Mouse (Mus musculus): ENCODE data around the gene Gsc2. TPM values are rescaled to one million over a fixed set of nuclear protein-coding genes. Genes with fewer than 3 reads are reported as not detected.
"Not testable (repeated sequence)": the region's sequence is repeated elsewhere in the genome, so short reads cannot be mapped to it uniquely, and the experiment has no call there.

The Gsc2 gene
- polyA plus RNA-seq (2016; fragmentation: Nextera tagmentation; extraction: Ambion mirVana) = 1.1 and 2.6 TPM in 2 replicates

GRCm38 (mm10) chr16:17914307-17915249 is at the start of gene Gsc2:
Gene Gsc2 (minus strand): TSS chr16:17915059.
- under 1% methylated on average over 92 of the region's 106 CpGs for WGBS
- no peaks in the 10 kb centered on the region for H3K36me3 ChIP-seq

GRCm38 (mm10) chr16:17962091-17962490 is 47.2 kb upstream of the Gsc2 start:
- 87% methylated on average over 7 of the region's 7 CpGs for WGBS
- Histone ChIP-seq H3K4me2 (replicated peaks) (no peak overlapping the region), H3K4me1 (no peaks in the 10 kb centered on the region), H3K9me3 (replicated peaks) (no peaks in the 10 kb centered on the region), H3K4me3 (no peak overlapping the region), H3K36me3 (no peaks in the 10 kb centered on the region), H3K27ac (no peak overlapping the region), H3K9ac (no peak overlapping the region), H3K27me3 (no peaks in the 10 kb centered on the region)
- ATAC-seq (ENCODE audit: low FRiP score) = no peak

More at GRCm38 (mm10) chr16:17914307-17915249, at the start of gene Gsc2:
- peaks cover 19% of the 10 kb centered on the region for H3K4me1 ChIP-seq
- ATAC-seq (ENCODE audit: low FRiP score) = no peak
- H3K27me3 ChIP-seq = peaks cover 74% of the 10 kb centered on the region
- no peaks in the 10 kb centered on the region for H3K9me3 ChIP-seq (replicated peaks)
- peak within 1 kb of the TSS; percentile 35 for H3K4me3 ChIP-seq
- H3K9ac ChIP-seq = peak within 1 kb of the TSS; percentile 51
- H3K4me2 ChIP-seq (replicated peaks) = peak within 1 kb of the TSS; percentile 55
- no peak within 1 kb of the TSS for H3K27ac ChIP-seq

GRCm38 (mm10) chr16:17956052-17956638 is 41.3 kb upstream of the Gsc2 start:
- ATAC-seq (ENCODE audit: low FRiP score) = not testable (repeated sequence)
- WGBS = 95% methylated on average over 17 of the region's 17 CpGs

GRCm38 (mm10) chr16:17951618-17952017 is 36.8 kb upstream of the Gsc2 start:
- Histone ChIP-seq H3K9me3 (replicated peaks) (no peaks in the 10 kb centered on the region), H3K9ac (no peak overlapping the region), H3K27ac (no peak overlapping the region), H3K4me1 (peaks cover 13% of the 10 kb centered on the region), H3K27me3 (no peaks in the 10 kb centered on the region), H3K4me3 (no peak overlapping the region), H3K4me2 (replicated peaks) (no peak overlapping the region), H3K36me3 (no peaks in the 10 kb centered on the region)
- ATAC-seq (ENCODE audit: low FRiP score) = no peak
- 78% methylated on average over 4 of the region's 4 CpGs for WGBS

More at GRCm38 (mm10) chr16:17956052-17956638, 41.3 kb upstream of the Gsc2 start:
- H3K4me2 ChIP-seq (replicated peaks); H3K27me3 ChIP-seq; H3K4me3 ChIP-seq; H3K27ac ChIP-seq; H3K36me3 ChIP-seq; H3K9ac ChIP-seq; H3K9me3 ChIP-seq (replicated peaks); H3K4me1 ChIP-seq: not testable (repeated sequence)

GRCm38 (mm10) chr16:17950068-17950467 is 35.2 kb upstream of the Gsc2 start:
- Histone ChIP-seq H3K27me3 (no peaks in the 10 kb centered on the region), H3K27ac (peak overlapping the region; percentile 68), H3K9ac (no peak overlapping the region), H3K9me3 (replicated peaks) (no peaks in the 10 kb centered on the region), H3K36me3 (no peaks in the 10 kb centered on the region), H3K4me3 (no peak overlapping the region), H3K4me2 (replicated peaks) (no peak overlapping the region), H3K4me1 (peaks cover 13% of the 10 kb centered on the region)
- peak; percentile 61 for ATAC-seq (ENCODE audit: low FRiP score)
- 50% methylated on average over 4 of the region's 4 CpGs for WGBS

GRCm38 (mm10) chr16:17949421-17949877 is 34.6 kb upstream of the Gsc2 start:
- peak; percentile 91 for ATAC-seq (ENCODE audit: low FRiP score)
- Histone ChIP-seq H3K9me3 (replicated peaks) (no peaks in the 10 kb centered on the region), H3K27me3 (no peaks in the 10 kb centered on the region), H3K27ac (peak overlapping the region; percentile 68), H3K4me2 (replicated peaks) (no peak overlapping the region), H3K36me3 (no peaks in the 10 kb centered on the region), H3K9ac (no peak overlapping the region), H3K4me1 (peaks cover 13% of the 10 kb centered on the region), H3K4me3 (no peak overlapping the region)
- 16% methylated on average over 2 of the region's 2 CpGs for WGBS

- Histone ChIP-seq H3K4me3 (no peak overlapping the region), H3K4me1 (peaks cover 12% of the 10 kb centered on the region), H3K36me3 (no peaks in the 10 kb centered on the region), H3K9me3 (replicated peaks) (no peaks in the 10 kb centered on the region), H3K27me3 (no peaks in the 10 kb centered on the region), H3K27ac (no peak overlapping the region), H3K4me2 (replicated peaks) (no peak overlapping the region), H3K9ac (no peak overlapping the region)
- WGBS = 60% methylated on average over 7 of the region's 7 CpGs
- ATAC-seq (ENCODE audit: low FRiP score) = no peak
Observed at GRCm38 (mm10) chr16:17945081-17945831, 30.4 kb upstream of the Gsc2 start.

GRCm38 (mm10) chr16:17943466-17943865 is 28.6 kb upstream of the Gsc2 start:
- no peaks in the 10 kb centered on the region for H3K36me3 ChIP-seq
- H3K9me3 ChIP-seq (replicated peaks) = no peaks in the 10 kb centered on the region
- no peak overlapping the region for H3K9ac ChIP-seq
- WGBS = 71% methylated on average over 8 of the region's 8 CpGs
- H3K27me3 ChIP-seq = no peaks in the 10 kb centered on the region
- no peak for ATAC-seq (ENCODE audit: low FRiP score)
- H3K4me2 ChIP-seq (replicated peaks) = no peak overlapping the region
- H3K4me3 ChIP-seq = no peak overlapping the region
- no peak overlapping the region for H3K27ac ChIP-seq
- 0 out of 2 replicates have a peak, but pooled peaks cover 2% of the 10 kb centered on the region for H3K4me1 ChIP-seq

- H3K4me1 ChIP-seq = 0 out of 2 replicates have a peak, but pooled peaks cover 2% of the 10 kb centered on the region
- H3K27ac ChIP-seq = no peak overlapping the region
- no peak overlapping the region for H3K4me2 ChIP-seq (replicated peaks)
- no peaks in the 10 kb centered on the region for H3K9me3 ChIP-seq (replicated peaks)
- no peak for ATAC-seq (ENCODE audit: low FRiP score)
- no peaks in the 10 kb centered on the region for H3K36me3 ChIP-seq
- H3K4me3 ChIP-seq = no peak overlapping the region
- WGBS = 59% methylated on average over 9 of the region's 9 CpGs
- no peak overlapping the region for H3K9ac ChIP-seq
- peaks cover 14% of the 10 kb centered on the region for H3K27me3 ChIP-seq
Observed at GRCm38 (mm10) chr16:17939255-17939751, 24.4 kb upstream of the Gsc2 start.

GRCm38 (mm10) chr16:17938821-17939220 is 24.0 kb upstream of the Gsc2 start:
- Histone ChIP-seq H3K27ac (no peak overlapping the region), H3K9ac (no peak overlapping the region), H3K4me3 (no peak overlapping the region), H3K4me1 (0 out of 2 replicates have a peak, but pooled peaks cover 2% of the 10 kb centered on the region), H3K4me2 (replicated peaks) (no peak overlapping the region), H3K36me3 (no peaks in the 10 kb centered on the region), H3K9me3 (replicated peaks) (no peaks in the 10 kb centered on the region), H3K27me3 (peaks cover 14% of the 10 kb centered on the region)
- peak; percentile 50; the same call in 1 of the 2 replicates for ATAC-seq (ENCODE audit: low FRiP score)
- WGBS = 13% methylated on average over 7 of the region's 7 CpGs

- H3K27me3 ChIP-seq = peaks cover 17% of the 10 kb centered on the region
- H3K4me2 ChIP-seq (replicated peaks) = no peak overlapping the region
- no peak for ATAC-seq (ENCODE audit: low FRiP score)
- no peak overlapping the region for H3K27ac ChIP-seq
- no peak overlapping the region for H3K9ac ChIP-seq
- 89% methylated on average over 7 of the region's 7 CpGs for WGBS
- no peak overlapping the region for H3K4me3 ChIP-seq
- no peaks in the 10 kb centered on the region for H3K9me3 ChIP-seq (replicated peaks)
- H3K4me1 ChIP-seq = 0 out of 2 replicates have a peak, but pooled peaks cover 2% of the 10 kb centered on the region
- no peaks in the 10 kb centered on the region for H3K36me3 ChIP-seq
Observed at GRCm38 (mm10) chr16:17938187-17938586, 23.3 kb upstream of the Gsc2 start.

Measured in hindbrain, embryonic 12.5 days (tissue).